Mouse (Mus musculus): ENCODE measurements around the gene Olfr202. TPM values are rescaled to one million over a fixed set of nuclear protein-coding genes. Genes with fewer than 3 reads are reported as not detected.

The Olfr202 gene
- not detected for polyA plus RNA-seq (2015; fragmentation: Illumina TruSeq; extraction: RNeasy Lipid Tissue Mini Kit (QIAGEN cat#74804); ENCODE audit: insufficient read depth, low replicate concordance)

GRCm38 (mm10) chr16:59286693-59287092 is at the start of gene Olfr202:
TSS of gene Olfr202 (minus strand) at chr16:59286793.

GRCm38 (mm10) chr16:59331038-59331437 is 44.4 kb upstream of the Olfr202 start, which contains the start of gene Olfr205:
TSS of gene Olfr205 (minus strand) at chr16:59331138.

GRCm38 (mm10) chr16:59318148-59318547 is 31.6 kb upstream of the Olfr202 start, which contains the start of gene Olfr204:
TSS of gene Olfr204 (minus strand) at chr16:59318248.

GRCm38 (mm10) chr16:59298581-59298980 is 12.0 kb upstream of the Olfr202 start, which contains the start of gene Olfr203:
TSS of gene Olfr203 (plus strand) at chr16:59298881.

GRCm38 (mm10) chr16:59272532-59272931 is 14.1 kb downstream of the Olfr202 start, which contains the start of gene Olfr201:
TSS of gene Olfr201 (minus strand) at chr16:59272632.

Other genes starting within 250 kb of the Olfr202 start
- gene Olfr187, start 247.0 kb downstream of the Olfr202 start, polyA plus RNA-seq (2015; fragmentation: Illumina TruSeq; extraction: RNeasy Lipid Tissue Mini Kit (QIAGEN cat#74804); ENCODE audit: insufficient read depth, low replicate concordance) = not detected
- gene Olfr190, start 208.8 kb downstream of the Olfr202 start, polyA plus RNA-seq (2015; fragmentation: Illumina TruSeq; extraction: RNeasy Lipid Tissue Mini Kit (QIAGEN cat#74804); ENCODE audit: insufficient read depth, low replicate concordance) = not detected
- not detected for gene Olfr191, start 197.0 kb downstream of the Olfr202 start, polyA plus RNA-seq (2015; fragmentation: Illumina TruSeq; extraction: RNeasy Lipid Tissue Mini Kit (QIAGEN cat#74804); ENCODE audit: insufficient read depth, low replicate concordance)
- not detected for gene Olfr193, start 174.9 kb downstream of the Olfr202 start, polyA plus RNA-seq (2015; fragmentation: Illumina TruSeq; extraction: RNeasy Lipid Tissue Mini Kit (QIAGEN cat#74804); ENCODE audit: insufficient read depth, low replicate concordance)
- not detected for gene Olfr194, start 165.7 kb downstream of the Olfr202 start, polyA plus RNA-seq (2015; fragmentation: Illumina TruSeq; extraction: RNeasy Lipid Tissue Mini Kit (QIAGEN cat#74804); ENCODE audit: insufficient read depth, low replicate concordance)
- gene Olfr195, start 139.7 kb downstream of the Olfr202 start, polyA plus RNA-seq (2015; fragmentation: Illumina TruSeq; extraction: RNeasy Lipid Tissue Mini Kit (QIAGEN cat#74804); ENCODE audit: insufficient read depth, low replicate concordance) = not detected
- not detected for gene Olfr196, start 116.3 kb downstream of the Olfr202 start, polyA plus RNA-seq (2015; fragmentation: Illumina TruSeq; extraction: RNeasy Lipid Tissue Mini Kit (QIAGEN cat#74804); ENCODE audit: insufficient read depth, low replicate concordance)
- gene Olfr198, start 83.3 kb downstream of the Olfr202 start, polyA plus RNA-seq (2015; fragmentation: Illumina TruSeq; extraction: RNeasy Lipid Tissue Mini Kit (QIAGEN cat#74804); ENCODE audit: insufficient read depth, low replicate concordance) = not detected
- not detected for gene Olfr199, start 67.0 kb downstream of the Olfr202 start, polyA plus RNA-seq (2015; fragmentation: Illumina TruSeq; extraction: RNeasy Lipid Tissue Mini Kit (QIAGEN cat#74804); ENCODE audit: insufficient read depth, low replicate concordance)
- gene Olfr201, start 14.2 kb downstream of the Olfr202 start, polyA plus RNA-seq (2015; fragmentation: Illumina TruSeq; extraction: RNeasy Lipid Tissue Mini Kit (QIAGEN cat#74804); ENCODE audit: insufficient read depth, low replicate concordance) = not detected
- not detected for gene Olfr203, start 12.1 kb upstream of the Olfr202 start, polyA plus RNA-seq (2015; fragmentation: Illumina TruSeq; extraction: RNeasy Lipid Tissue Mini Kit (QIAGEN cat#74804); ENCODE audit: insufficient read depth, low replicate concordance)
- not detected for gene Olfr204, start 31.5 kb upstream of the Olfr202 start, polyA plus RNA-seq (2015; fragmentation: Illumina TruSeq; extraction: RNeasy Lipid Tissue Mini Kit (QIAGEN cat#74804); ENCODE audit: insufficient read depth, low replicate concordance)
- not detected for gene Olfr205, start 44.3 kb upstream of the Olfr202 start, polyA plus RNA-seq (2015; fragmentation: Illumina TruSeq; extraction: RNeasy Lipid Tissue Mini Kit (QIAGEN cat#74804); ENCODE audit: insufficient read depth, low replicate concordance)
- not detected for gene Olfr206, start 62.5 kb upstream of the Olfr202 start, polyA plus RNA-seq (2015; fragmentation: Illumina TruSeq; extraction: RNeasy Lipid Tissue Mini Kit (QIAGEN cat#74804); ENCODE audit: insufficient read depth, low replicate concordance)
- not detected for gene Olfr209, start 77.2 kb upstream of the Olfr202 start, polyA plus RNA-seq (2015; fragmentation: Illumina TruSeq; extraction: RNeasy Lipid Tissue Mini Kit (QIAGEN cat#74804); ENCODE audit: insufficient read depth, low replicate concordance)
- not detected for gene Gabrr3, start 120.5 kb upstream of the Olfr202 start, polyA plus RNA-seq (2015; fragmentation: Illumina TruSeq; extraction: RNeasy Lipid Tissue Mini Kit (QIAGEN cat#74804); ENCODE audit: insufficient read depth, low replicate concordance)
- 66.3 TPM for gene Riox2, start 185.0 kb upstream of the Olfr202 start, polyA plus RNA-seq (2015; fragmentation: Illumina TruSeq; extraction: RNeasy Lipid Tissue Mini Kit (QIAGEN cat#74804); ENCODE audit: insufficient read depth, low replicate concordance)

Measured in spleen, adult 10 weeks (tissue).